Mouse (Mus musculus) urinary bladder, postnatal 10 days (tissue): Measurements from ENCODE around the gene Paqr5.

Experiments used
- DNase-seq: peaks from one replicate; pipeline ENCODE4 v3.0.0; 2022; ENCODE audit warnings: low spot score

Gene Paqr5

GRCm38 (mm10) chr9:62026600-62026999 lies at the start of gene Paqr5:
Gene Paqr5, minus strand, starts transcription at chr9:62026856.
- no peak for DNase-seq

- DNase-seq = no peak
These were observed 35.6 kb upstream of the Paqr5 start for GRCm38 (mm10) chr9:62062234-62062633.

GRCm38 (mm10) chr9:62060431-62060830 lies 33.8 kb upstream of the Paqr5 start:
- no peak for DNase-seq

GRCm38 (mm10) chr9:62059941-62060340 lies 33.3 kb upstream of the Paqr5 start:
- DNase-seq = no peak

GRCm38 (mm10) chr9:62057881-62058506 lies 31.3 kb upstream of the Paqr5 start:
- no peak for DNase-seq

GRCm38 (mm10) chr9:62056206-62056605 lies 29.6 kb upstream of the Paqr5 start:
- no peak for DNase-seq

GRCm38 (mm10) chr9:62050801-62051200 lies 24.1 kb upstream of the Paqr5 start:
- DNase-seq = no peak

- no peak for DNase-seq
These were observed 22.5 kb upstream of the Paqr5 start for GRCm38 (mm10) chr9:62049166-62049565.

GRCm38 (mm10) chr9:62042167-62042566 lies 15.5 kb upstream of the Paqr5 start:
- no peak for DNase-seq

- peak; percentile 76 for DNase-seq
These were observed 13.5 kb upstream of the Paqr5 start for GRCm38 (mm10) chr9:62040008-62040608.

- no peak for DNase-seq
These were observed 9.2 kb upstream of the Paqr5 start for GRCm38 (mm10) chr9:62035806-62036205.

- DNase-seq = no peak
These were observed 5.5 kb upstream of the Paqr5 start for GRCm38 (mm10) chr9:62032206-62032605.

- DNase-seq = no peak
These were observed 1.4 kb upstream of the Paqr5 start for GRCm38 (mm10) chr9:62028072-62028471.

- no peak for DNase-seq
These were observed 1.6 kb downstream of the Paqr5 start for GRCm38 (mm10) chr9:62025056-62025455.

- DNase-seq = no peak
These were observed 2.8 kb downstream of the Paqr5 start for GRCm38 (mm10) chr9:62023879-62024278.

GRCm38 (mm10) chr9:62022961-62023680 lies 3.5 kb downstream of the Paqr5 start:
- DNase-seq = no peak

GRCm38 (mm10) chr9:62021583-62022120 lies 5.0 kb downstream of the Paqr5 start:
- no peak for DNase-seq

- DNase-seq = no peak
These were observed 6.4 kb downstream of the Paqr5 start for GRCm38 (mm10) chr9:62020259-62020658.

- peak; percentile 18 for DNase-seq
These were observed 8.2 kb downstream of the Paqr5 start for GRCm38 (mm10) chr9:62018229-62019093.

- no peak for DNase-seq
These were observed 9.3 kb downstream of the Paqr5 start for GRCm38 (mm10) chr9:62017329-62017728.

GRCm38 (mm10) chr9:62015504-62015903 lies 11.2 kb downstream of the Paqr5 start:
- DNase-seq = no peak
